Mouse (Mus musculus) layer of hippocampus, adult 6 months (tissue): ENCODE measurements around the gene Sat1. TPM values are rescaled to one million over a fixed set of nuclear protein-coding genes. Genes with fewer than 3 reads are reported as not detected.

Experiments
- long read RNA-seq, 2 experiments: library from polyadenylated mRNA; unstranded; transcript quantifications; one replicate each; pipeline ENCODE4 v2.0.0; 2019 to 2020
- polyA plus RNA-seq: library from polyadenylated mRNA; unstranded; fragments of <200 nt; fragmentation: Nextera tagmentation; gene quantifications from 2 replicates; pipeline ENCODE4 v1.2.3, GENCODE M21; 2021

Sat1 gene
- polyA plus RNA-seq: 97.9 and 104 TPM in 2 replicates
- long read RNA-seq, experiment 1, transcript Sat1-201 (6 exons, 1,162 nt): major isoform, 83 of 102 reads
- long read RNA-seq, experiment 1, transcript Sat1-205 (3 exons, 1,275 nt): minor isoform, 10 of 102 reads
- long read RNA-seq, experiment 1, partial matches to known transcripts: 4 of 102 reads
- long read RNA-seq, experiment 1, other reads (novel, unspliced or antisense): 2 of 102 reads
- long read RNA-seq, experiment 2, transcript Sat1-201 (6 exons, 1,162 nt): major isoform, 68 of 77 reads
- long read RNA-seq, experiment 2, transcript Sat1-207 (7 exons, 1,272 nt): minor isoform, 6 of 77 reads
- long read RNA-seq, experiment 2, partial matches to known transcripts: 1 of 77 reads
- long read RNA-seq, experiment 2, other reads (novel, unspliced or antisense): 2 of 77 reads

GRCm38 (mm10) chrX:155216271-155216670, at the start of gene Sat1:
TSS of gene Sat1 (minus strand) at chrX:155216449.

GRCm38 (mm10) chrX:155262235-155262914, 46.1 kb upstream of the Sat1 start, which contains the start of gene Acot9:
TSS of gene Acot9 (plus strand) at chrX:155262443.

Other genes starting within 250 kb of the Sat1 start
- not detected in 2 replicates for gene Magea8, start 220.6 kb downstream of the Sat1 start, polyA plus RNA-seq
- not detected in 2 replicates for gene Magea5, start 153.3 kb downstream of the Sat1 start, polyA plus RNA-seq
- gene Magea1, start 126.7 kb downstream of the Sat1 start, polyA plus RNA-seq: not detected in 2 replicates
- gene Magea2, start 122.8 kb downstream of the Sat1 start, polyA plus RNA-seq: not detected in 2 replicates
- gene Cldn34b2, start 88.0 kb downstream of the Sat1 start, polyA plus RNA-seq: not detected in 2 replicates
- 24.1 and 24.7 TPM in 2 replicates for gene Acot9, start 46.0 kb upstream of the Sat1 start, polyA plus RNA-seq
- 58.3 and 69.5 TPM in 2 replicates for gene Prdx4, start 124.3 kb upstream of the Sat1 start, polyA plus RNA-seq